Mouse (Mus musculus) megakaryocyte, adult 5-6 weeks (primary cell): ENCODE measurements at regions not wholly inside any gene's neighbourhood (a gene's known extent, or its start where the extent isn't known, plus 50 kb on each side); places are given as distances from the start of the nearest gene placed in this dataset.
"Not testable (repeated sequence)": the region's sequence is repeated elsewhere in the genome, so short reads cannot be mapped to it uniquely, and the experiment has no call there.

ENCODE experiments used
- ATAC-seq: 2 replicates; pipeline ENCODE4 v1.8.0; 2016; ENCODE audit warnings: mild to moderate bottlenecking, inconsistent platforms; ENCODE audit not compliant: poor library complexity, severe bottlenecking

DNA sequence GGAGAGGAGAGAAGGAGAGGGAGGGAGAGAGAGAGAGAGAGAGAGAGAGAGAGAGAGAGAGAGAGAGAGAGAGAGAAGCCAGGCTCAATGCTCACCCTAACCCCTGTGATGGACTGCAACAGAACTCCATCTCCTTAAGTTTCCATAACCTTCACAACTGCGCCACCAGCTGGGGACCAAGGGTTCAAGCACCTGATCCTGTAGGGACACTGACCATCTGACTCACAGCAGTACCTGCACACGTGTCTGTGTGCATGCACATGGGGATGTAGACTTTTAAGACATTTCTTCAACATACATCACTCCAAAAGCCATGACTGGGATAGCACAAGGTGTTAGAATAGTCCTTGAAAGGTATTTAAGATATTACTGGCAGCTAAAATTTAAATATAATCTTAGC, 85.2 kb upstream of the Ttc29 start:
- ATAC-seq = no peak

- no peak for ATAC-seq
Measured at GRCm38 (mm10) chr8:78129061-78129460, 84.0 kb upstream of the Ttc29 start.

DNA sequence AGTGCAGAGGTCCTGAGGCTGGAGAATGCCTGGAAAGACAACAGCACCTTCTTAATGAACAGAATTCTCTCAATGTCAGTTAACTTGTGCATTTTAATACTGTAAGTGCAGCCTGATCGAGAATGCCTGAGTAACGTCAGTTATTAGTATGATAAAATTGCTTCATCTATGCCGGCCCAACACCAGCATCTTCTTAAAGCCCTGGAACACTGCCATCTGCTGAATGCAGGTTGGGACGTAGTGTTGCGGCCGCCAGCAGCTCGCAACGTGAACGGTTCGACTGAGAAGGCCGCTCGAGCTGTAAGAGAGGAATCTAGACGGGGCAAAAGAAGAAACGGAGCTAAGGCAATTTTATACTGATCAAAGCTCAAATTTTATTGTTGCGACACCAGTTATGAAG, 73.6 kb upstream of the Ttc29 start:
- not testable (repeated sequence) for ATAC-seq

DNA sequence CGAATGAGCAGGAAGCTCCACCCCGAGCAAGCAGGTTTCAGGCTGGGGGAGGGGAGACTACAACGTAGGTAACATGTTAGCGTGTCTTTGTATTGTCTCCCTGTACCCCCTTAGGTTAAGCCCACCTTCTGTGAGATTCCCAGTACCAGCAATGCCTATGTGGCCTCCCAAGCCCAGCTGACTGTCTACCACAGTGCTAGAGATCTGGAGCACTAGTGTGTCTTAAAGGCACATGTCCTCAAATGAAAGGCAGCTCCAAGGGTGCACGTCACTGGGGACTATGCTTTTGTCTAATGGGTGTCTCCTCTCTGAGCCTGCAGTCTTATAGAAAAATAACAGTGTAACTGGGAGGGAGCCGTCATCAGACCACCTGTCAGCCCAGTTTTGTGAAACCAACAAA, 65.9 kb upstream of the Ttc29 start:
- no peak for ATAC-seq

DNA sequence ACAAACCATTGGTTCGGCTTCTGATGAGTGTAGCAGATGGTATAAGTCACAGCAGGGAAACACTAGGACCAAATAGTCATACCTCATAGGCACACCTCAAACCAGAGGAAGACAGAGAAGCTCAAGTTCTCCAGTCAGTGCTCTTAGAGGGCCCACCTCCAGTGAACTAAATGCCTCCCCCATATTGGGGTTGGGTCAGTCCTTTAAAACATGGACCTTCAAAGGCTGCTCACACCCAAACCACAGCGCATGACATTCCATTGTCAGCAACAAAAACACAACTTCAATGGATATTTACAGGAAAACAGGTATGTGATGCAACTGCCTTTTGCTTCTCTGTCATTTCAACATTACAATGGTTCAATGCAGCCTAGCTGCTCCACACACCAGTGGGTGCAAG, 65.1 kb upstream of the Ttc29 start:
- no peak for ATAC-seq

DNA sequence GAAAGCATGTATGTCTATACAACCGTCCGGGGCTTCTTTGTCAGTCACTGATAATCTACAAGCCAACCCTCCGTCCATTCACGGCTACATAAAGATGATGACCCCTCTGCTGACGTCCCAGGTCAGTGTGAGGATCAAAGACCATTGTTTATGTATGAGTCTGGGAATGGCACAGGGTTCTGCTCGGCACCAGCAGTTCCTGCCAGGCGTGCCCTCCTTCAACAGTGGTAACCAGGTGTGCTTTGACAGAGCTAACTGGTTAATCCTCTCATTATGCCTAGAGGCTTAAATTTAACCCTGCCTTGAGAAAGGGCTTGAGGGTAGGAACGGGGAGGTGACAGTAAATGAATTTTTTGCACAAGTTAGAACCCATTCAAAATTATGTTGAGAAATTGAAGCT, 58.2 kb upstream of the Ttc29 start:
- ATAC-seq = no peak

DNA sequence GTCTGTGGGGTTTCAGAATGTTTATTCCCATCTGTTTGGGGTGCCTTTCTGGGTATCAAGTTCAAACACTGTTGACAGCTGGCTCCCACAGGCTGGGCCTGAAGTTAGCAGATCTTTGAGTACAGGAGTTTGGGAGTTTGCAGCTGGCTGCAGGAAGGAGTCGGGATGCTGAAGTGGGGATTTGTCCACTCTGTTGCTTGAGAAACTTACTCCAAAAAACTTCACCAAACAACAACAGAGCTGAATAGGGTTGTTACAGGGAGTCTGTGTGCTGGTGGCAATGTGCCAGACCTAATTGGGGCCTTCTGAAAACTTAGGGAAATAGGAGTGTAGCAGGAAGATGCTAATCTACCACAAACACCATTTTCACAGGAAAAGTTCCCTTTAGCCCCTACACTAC, 51.1 kb upstream of the Ttc29 start:
- no peak for ATAC-seq

DNA sequence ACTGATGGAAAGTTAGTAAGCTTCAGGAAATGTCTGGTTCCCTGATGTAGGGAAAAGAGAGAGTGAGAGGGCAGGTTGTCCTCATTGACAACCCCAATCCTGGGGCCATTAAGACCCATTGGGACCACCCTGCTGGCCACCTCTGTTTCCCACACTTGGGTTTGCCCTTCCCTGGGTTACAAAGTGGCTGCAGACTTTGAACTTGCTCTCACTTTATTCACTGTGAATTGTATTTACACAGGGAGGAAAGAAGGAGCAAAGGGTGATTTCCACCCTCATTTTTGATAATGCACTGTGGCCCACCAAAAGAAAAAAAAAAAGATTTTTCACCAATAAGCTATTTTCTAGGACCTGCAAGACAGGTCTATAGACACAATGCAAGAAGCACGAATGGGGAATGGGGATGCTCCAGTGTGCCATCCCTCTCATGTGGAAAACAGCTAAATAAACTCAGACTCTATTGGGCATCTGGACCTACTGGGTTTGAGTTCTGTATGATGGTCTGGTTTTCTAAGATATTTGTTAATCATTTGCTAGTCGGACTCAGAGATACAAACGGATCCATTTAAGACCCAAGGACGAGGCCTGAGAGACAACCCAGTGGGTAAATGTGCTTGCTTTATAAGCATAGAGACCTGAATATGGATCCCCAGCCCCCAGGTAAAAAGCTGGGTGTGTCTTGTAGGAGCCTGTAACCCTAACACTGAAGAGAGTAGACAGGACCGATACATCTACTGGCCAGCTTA, 50.2 kb upstream of the Ttc29 start:
- ATAC-seq = no peak
